Mouse (Mus musculus) lung, embryonic 16.5 days (tissue): ENCODE data around the gene 4933405L10Rik. TPM values are rescaled to one million over a fixed set of nuclear protein-coding genes. Genes with fewer than 3 reads are reported as not detected.

Experiments
- ATAC-seq: fragments of 200-750 bp; cut with Nextera tagmentation; 2 replicates; pipeline ENCODE4 v1.8.0; 2017; ENCODE audit warnings: low read depth, mild to moderate bottlenecking, moderate library complexity
- H3K27ac ChIP-seq: fragments of 300-500 bp; sonication (generic); 2 replicates; pipeline ENCODE4 v1.5.1; 2014; ENCODE audit warnings: mild to moderate bottlenecking, control low read depth, low read length
- H3K27me3 ChIP-seq: fragments of 300-500 bp; sonication (generic); 2 replicates; pipeline ENCODE4 v1.6.1; 2014; ENCODE audit warnings: low read depth, low read length, mixed read lengths; ENCODE audit not compliant: control insufficient read depth, insufficient read depth
- H3K36me3 ChIP-seq: fragments of 300-500 bp; sonication (generic); 2 replicates; pipeline ENCODE4 v1.6.1; 2014; ENCODE audit warnings: low read length; ENCODE audit not compliant: control insufficient read depth, insufficient read depth
- H3K4me1 ChIP-seq: fragments of 300-500 bp; sonication (generic); replicated peaks from 2 replicates; pipeline ENCODE4 v1.6.1; 2014; ENCODE audit warnings: low read length, mixed read lengths; ENCODE audit not compliant: control insufficient read depth, insufficient read depth
- H3K4me2 ChIP-seq: fragments of 300-500 bp; sonication (generic); 2 replicates; pipeline ENCODE4 v1.6.1; 2014; ENCODE audit warnings: low read depth, low read length, control low read depth
- H3K4me3 ChIP-seq: fragments of 300-500 bp; sonication (generic); 2 replicates; pipeline ENCODE4 v1.5.1; 2014; ENCODE audit warnings: mild to moderate bottlenecking, low read length, control low read depth
- H3K9ac ChIP-seq: fragments of 300-500 bp; sonication (generic); 2 replicates; pipeline ENCODE4 v1.6.1; 2014; ENCODE audit warnings: low read length, control low read depth
- H3K9me3 ChIP-seq: fragments of 300-500 bp; sonication (generic); 2 replicates; pipeline ENCODE4 v1.6.1; 2016; ENCODE audit warnings: low read length; ENCODE audit not compliant: control insufficient read depth
- WGBS: fragments of 180-500 bp; shearing (Covaris S2); extraction: QIAGEN DNeasy Blood & Tissue Kit; methylation state at CpG from one replicate; pipeline ENCODE4 v1.1.7; 2014; 5-methylcytosine and 5-hydroxymethylcytosine counted together
- polyA plus RNA-seq: library from polyadenylated mRNA; unstranded; fragments of >200 nt; fragmentation: Nextera tagmentation; extraction: Ambion mirVana; gene quantifications from 2 replicates; pipeline ENCODE4 v1.2.1, GENCODE M21; 2015

4933405L10Rik gene
- 0.19 TPM in 1 of 2 replicates, not detected in the other for polyA plus RNA-seq

GRCm38 (mm10) chr8:105707498-105708403, at the start of gene 4933405L10Rik, which contains the start of gene Enkd1:
TSS of gene 4933405L10Rik (plus strand) at chr8:105707655.
TSS of gene Enkd1 (minus strand) at chr8:105708210.
- peak; percentile 87 for ATAC-seq
- Histone ChIP-seq H3K9me3 (no peaks in the 10 kb centered on the region), H3K9ac (peak within 1 kb of the TSS; percentile 77), H3K4me3 (peak within 1 kb of the TSS; percentile 85), H3K27me3 (no peaks in the 10 kb centered on the region), H3K4me2 (peak within 1 kb of the TSS; percentile 98), H3K4me1 (peaks cover 7% of the 10 kb centered on the region), H3K27ac (no peak within 1 kb of the TSS), H3K36me3 (peaks cover 4% of the 10 kb centered on the region; the same call in 1 of the 2 replicates)
- WGBS: under 1% methylated on average over 51 of the region's 55 CpGs

GRCm38 (mm10) chr8:105661167-105661566, 46.3 kb upstream of the 4933405L10Rik start:
- peaks cover 21% of the 10 kb centered on the region for H3K36me3 ChIP-seq
- H3K4me3 ChIP-seq: no peak overlapping the region
- 62% methylated on average over 3 of the region's 3 CpGs for WGBS
- H3K9ac ChIP-seq: no peak overlapping the region
- H3K4me1 ChIP-seq: no peaks in the 10 kb centered on the region
- no peak overlapping the region for H3K27ac ChIP-seq
- H3K4me2 ChIP-seq: no peak overlapping the region
- H3K27me3 ChIP-seq: no peaks in the 10 kb centered on the region
- ATAC-seq: no peak; the same call in 1 of the 2 replicates
- no peaks in the 10 kb centered on the region for H3K9me3 ChIP-seq

GRCm38 (mm10) chr8:105677891-105678290, 29.6 kb upstream of the 4933405L10Rik start:
- no peak overlapping the region for H3K4me2 ChIP-seq
- no peak for ATAC-seq
- H3K36me3 ChIP-seq: peaks cover 65% of the 10 kb centered on the region
- H3K27me3 ChIP-seq: no peaks in the 10 kb centered on the region
- H3K9me3 ChIP-seq: no peaks in the 10 kb centered on the region
- no peak overlapping the region for H3K9ac ChIP-seq
- H3K4me3 ChIP-seq: no peak overlapping the region
- 76% methylated on average over 1 of the region's 1 CpGs for WGBS
- no peak overlapping the region for H3K27ac ChIP-seq
- no peaks in the 10 kb centered on the region for H3K4me1 ChIP-seq

- Histone ChIP-seq H3K9ac (no peak overlapping the region), H3K36me3 (peaks cover 27% of the 10 kb centered on the region), H3K9me3 (no peaks in the 10 kb centered on the region), H3K27me3 (no peaks in the 10 kb centered on the region), H3K4me3 (no peak overlapping the region), H3K4me1 (no peaks in the 10 kb centered on the region; the same call in 1 of the 2 replicates), H3K27ac (no peak overlapping the region), H3K4me2 (peak overlapping the region; percentile 37; the same call in 1 of the 2 replicates)
- WGBS: 82% methylated on average over 7 of the region's 7 CpGs
- no peak for ATAC-seq
These were observed 22.1 kb upstream of the 4933405L10Rik start for GRCm38 (mm10) chr8:105685325-105685724.

- peak within 1 kb of the TSS; percentile 29 for H3K9ac ChIP-seq
- no peaks in the 10 kb centered on the region for H3K9me3 ChIP-seq
- no peaks in the 10 kb centered on the region for H3K27me3 ChIP-seq
- H3K27ac ChIP-seq: 0 out of 2 replicates have a peak within 1 kb of the TSS, but pooled peaks have one; percentile 3
- 9% methylated on average over 26 of the region's 26 CpGs for WGBS
- peaks cover 23% of the 10 kb centered on the region for H3K36me3 ChIP-seq
- H3K4me1 ChIP-seq: no peaks in the 10 kb centered on the region; the same call in 1 of the 2 replicates
- H3K4me2 ChIP-seq: peak within 1 kb of the TSS; percentile 37
- H3K4me3 ChIP-seq: peak within 1 kb of the TSS; percentile 6; the same call in 1 of the 2 replicates
- ATAC-seq: peak; percentile 55
These were observed 21.6 kb upstream of the 4933405L10Rik start, which contains the start of gene Carmil2 for GRCm38 (mm10) chr8:105685796-105686308. TSS of gene Carmil2 (plus strand) at chr8:105686274.

- 62% methylated on average over 6 of the region's 6 CpGs for WGBS
- no peak for ATAC-seq
- H3K4me2 ChIP-seq: no peak overlapping the region
- no peaks in the 10 kb centered on the region for H3K27me3 ChIP-seq
- peaks cover 17% of the 10 kb centered on the region for H3K36me3 ChIP-seq
- H3K9me3 ChIP-seq: no peaks in the 10 kb centered on the region
- H3K27ac ChIP-seq: no peak overlapping the region
- no peak overlapping the region for H3K9ac ChIP-seq
- no peak overlapping the region for H3K4me3 ChIP-seq
- H3K4me1 ChIP-seq: no peaks in the 10 kb centered on the region; the same call in 1 of the 2 replicates
These were observed 20.9 kb upstream of the 4933405L10Rik start for GRCm38 (mm10) chr8:105686551-105686950.

GRCm38 (mm10) chr8:105687512-105687911, 19.9 kb upstream of the 4933405L10Rik start:
- no peak overlapping the region for H3K4me3 ChIP-seq
- 62% methylated on average over 8 of the region's 8 CpGs for WGBS
- no peak overlapping the region for H3K27ac ChIP-seq
- H3K36me3 ChIP-seq: peaks cover 10% of the 10 kb centered on the region; the same call in 1 of the 2 replicates
- no peak overlapping the region for H3K4me2 ChIP-seq
- no peaks in the 10 kb centered on the region; the same call in 1 of the 2 replicates for H3K4me1 ChIP-seq
- no peak overlapping the region for H3K9ac ChIP-seq
- H3K27me3 ChIP-seq: no peaks in the 10 kb centered on the region
- no peaks in the 10 kb centered on the region for H3K9me3 ChIP-seq
- no peak for ATAC-seq

- peaks cover 3% of the 10 kb centered on the region; the same call in 1 of the 2 replicates for H3K36me3 ChIP-seq
- 48% methylated on average over 14 of the region's 14 CpGs for WGBS
- no peak overlapping the region for H3K4me3 ChIP-seq
- no peaks in the 10 kb centered on the region for H3K27me3 ChIP-seq
- ATAC-seq: no peak
- no peak overlapping the region for H3K4me2 ChIP-seq
- no peak overlapping the region for H3K9ac ChIP-seq
- no peak overlapping the region for H3K27ac ChIP-seq
- H3K4me1 ChIP-seq: no peaks in the 10 kb centered on the region; the same call in 1 of the 2 replicates
- H3K9me3 ChIP-seq: no peaks in the 10 kb centered on the region
These were observed 19.2 kb upstream of the 4933405L10Rik start for GRCm38 (mm10) chr8:105688242-105688752.
